Mouse (Mus musculus) hindbrain, embryonic 16.5 days (tissue): ENCODE results near the gene Fam171a2. TPM values are rescaled to one million over a fixed set of nuclear protein-coding genes. Genes with fewer than 3 reads are reported as not detected.

Source experiments
- ATAC-seq: fragments of 200-750 bp; cut with Nextera tagmentation; 2 replicates; pipeline ENCODE4 v1.8.0; 2017; ENCODE audit warnings: moderate TSS enrichment, moderate library complexity
- H3K27ac ChIP-seq: fragments of 300-500 bp; sonication (generic); 2 replicates; pipeline ENCODE4 v1.5.1; 2014; ENCODE audit warnings: low read depth, mild to moderate bottlenecking, control low read depth, low read length, moderate library complexity
- H3K27me3 ChIP-seq: fragments of 300-500 bp; sonication (generic); replicated peaks from 2 replicates; pipeline ENCODE4 v1.6.1; 2014; ENCODE audit warnings: low read length; ENCODE audit not compliant: control insufficient read depth, insufficient read depth
- H3K36me3 ChIP-seq: fragments of 300-500 bp; sonication (generic); 2 replicates; pipeline ENCODE4 v1.6.1; 2014; ENCODE audit warnings: mild to moderate bottlenecking, low read length, moderate library complexity, mixed read lengths; ENCODE audit not compliant: control insufficient read depth, insufficient read depth
- H3K4me1 ChIP-seq: fragments of 300-500 bp; sonication (generic); 2 replicates; pipeline ENCODE4 v1.6.1; 2014; ENCODE audit warnings: low read depth, low read length; ENCODE audit not compliant: control insufficient read depth, insufficient read depth
- H3K4me2 ChIP-seq: fragments of 300-500 bp; sonication (generic); 2 replicates; pipeline ENCODE4 v1.6.1; 2014; ENCODE audit warnings: mild to moderate bottlenecking, low read length, control low read depth, moderate library complexity
- H3K4me3 ChIP-seq: fragments of 300-500 bp; sonication (generic); 2 replicates; pipeline ENCODE4 v1.5.1; 2014; ENCODE audit warnings: mild to moderate bottlenecking, low read length, control low read depth, moderate library complexity
- H3K9ac ChIP-seq: fragments of 300-500 bp; sonication (generic); 2 replicates; pipeline ENCODE4 v1.6.1; 2014; ENCODE audit warnings: low read depth, mild to moderate bottlenecking, control low read depth, low read length, moderate library complexity
- H3K9me3 ChIP-seq: fragments of 300-500 bp; sonication (generic); 2 replicates; pipeline ENCODE4 v1.6.1; 2014; ENCODE audit warnings: mild to moderate bottlenecking, low read length, moderate library complexity; ENCODE audit not compliant: control insufficient read depth
- WGBS: fragments of 180-500 bp; shearing (Covaris S2); extraction: QIAGEN DNeasy Blood & Tissue Kit; methylation state at CpG from one replicate; pipeline ENCODE4 v1.1.7; 2014; 5-methylcytosine and 5-hydroxymethylcytosine counted together
- polyA plus RNA-seq: library from polyadenylated mRNA; unstranded; fragments of >200 nt; fragmentation: Nextera tagmentation; extraction: Ambion mirVana; gene quantifications from 2 replicates; pipeline ENCODE4 v1.2.1, GENCODE M21; 2015

Gene Fam171a2
- polyA plus RNA-seq, 1 experiment from 2014 or later = 17.8 TPM

DNA sequence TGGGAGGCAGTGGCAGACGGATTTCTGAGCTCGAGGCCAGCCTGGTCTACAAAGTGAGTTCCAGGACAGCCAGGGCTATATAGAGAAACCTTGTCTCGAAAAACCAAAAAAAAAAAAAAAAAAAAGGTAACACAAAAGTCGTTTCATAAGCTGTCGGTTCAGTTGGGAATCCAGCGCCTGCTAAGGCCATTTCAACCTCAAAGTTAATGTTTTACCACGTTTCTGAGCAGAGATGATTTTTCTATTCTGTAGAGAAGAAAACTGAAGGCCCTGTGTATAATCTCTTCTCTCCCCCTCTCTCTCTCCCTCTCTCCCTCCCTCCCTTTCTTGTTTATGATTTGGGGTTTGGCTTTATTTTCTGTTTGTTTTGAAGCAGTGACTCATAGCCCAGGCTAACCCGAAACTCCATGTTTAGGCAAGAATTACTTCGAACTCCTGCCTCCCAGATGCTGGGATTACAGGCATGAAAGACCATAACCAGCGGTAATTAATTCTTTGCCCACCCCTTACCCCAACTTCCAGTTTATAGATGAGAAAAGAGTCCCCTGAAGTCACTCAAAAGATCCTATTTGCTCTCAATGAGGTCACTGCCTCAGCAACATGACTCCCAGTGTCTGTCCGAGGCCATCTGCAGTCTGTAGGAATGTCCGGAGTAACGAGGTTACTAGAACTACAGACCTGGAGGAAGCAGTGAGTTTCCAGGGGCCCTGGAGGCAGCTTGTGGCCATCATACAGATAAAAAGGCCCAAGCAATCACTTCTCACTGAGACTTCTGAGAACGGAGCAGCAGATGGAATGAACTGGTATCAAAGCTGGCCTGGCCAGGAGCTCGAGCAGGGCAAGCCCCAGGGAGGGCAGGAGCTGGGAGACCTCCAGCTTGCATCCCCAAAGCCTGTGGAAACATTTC lies 38.3 kb downstream of the Fam171a2 start:
- no peak for ATAC-seq
- Histone ChIP-seq H3K27ac (peak overlapping the region; percentile 13; the same call in 1 of the 2 replicates), H3K4me3 (peak overlapping the region; percentile 90), H3K9me3 (no peaks in the 10 kb centered on the region), H3K27me3 (no peaks in the 10 kb centered on the region), H3K36me3 (peaks cover 3% of the 10 kb centered on the region; the same call in 1 of the 2 replicates), H3K4me2 (peak overlapping the region; percentile 77), H3K9ac (no peak overlapping the region), H3K4me1 (peaks cover 22% of the 10 kb centered on the region)
- 44% methylated on average over 15 of the region's 15 CpGs for WGBS

DNA sequence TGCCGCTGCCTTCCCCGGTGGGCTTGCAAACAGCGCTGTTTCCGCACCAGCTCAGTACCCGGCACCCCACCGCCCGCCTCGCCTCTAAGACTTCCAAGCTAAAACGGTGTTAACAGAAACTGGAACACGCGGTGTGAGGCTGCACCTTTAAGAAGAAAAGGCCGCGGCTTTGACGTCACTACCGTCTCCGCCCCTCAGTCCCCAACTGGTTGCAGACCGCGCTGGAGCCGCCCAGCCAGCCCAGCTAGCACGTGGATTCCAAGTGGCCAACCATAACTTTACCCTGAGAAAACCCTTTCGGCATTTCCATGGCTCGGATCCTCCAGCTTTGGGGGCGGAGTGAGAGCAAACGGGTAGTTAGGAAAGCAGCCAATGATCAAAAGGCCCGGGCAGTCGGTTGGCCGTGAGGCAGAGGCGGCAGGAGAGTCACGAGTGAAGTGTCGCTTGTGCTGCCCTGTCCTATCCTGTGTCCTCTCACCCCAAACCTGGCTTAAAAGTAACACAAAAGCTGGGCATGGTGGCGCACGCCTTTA lies 39.1 kb downstream of the Fam171a2 start:
- H3K9ac ChIP-seq = no peak overlapping the region
- peak overlapping the region; percentile 90 for H3K27ac ChIP-seq
- H3K9me3 ChIP-seq = no peaks in the 10 kb centered on the region
- H3K36me3 ChIP-seq = peaks cover 9% of the 10 kb centered on the region
- peak overlapping the region; percentile 90 for H3K4me3 ChIP-seq
- H3K27me3 ChIP-seq = no peaks in the 10 kb centered on the region
- peak overlapping the region; percentile 77 for H3K4me2 ChIP-seq
- WGBS = under 1% methylated on average over 32 of the region's 32 CpGs
- H3K4me1 ChIP-seq = peaks cover 22% of the 10 kb centered on the region
- ATAC-seq = peak; percentile 95

DNA sequence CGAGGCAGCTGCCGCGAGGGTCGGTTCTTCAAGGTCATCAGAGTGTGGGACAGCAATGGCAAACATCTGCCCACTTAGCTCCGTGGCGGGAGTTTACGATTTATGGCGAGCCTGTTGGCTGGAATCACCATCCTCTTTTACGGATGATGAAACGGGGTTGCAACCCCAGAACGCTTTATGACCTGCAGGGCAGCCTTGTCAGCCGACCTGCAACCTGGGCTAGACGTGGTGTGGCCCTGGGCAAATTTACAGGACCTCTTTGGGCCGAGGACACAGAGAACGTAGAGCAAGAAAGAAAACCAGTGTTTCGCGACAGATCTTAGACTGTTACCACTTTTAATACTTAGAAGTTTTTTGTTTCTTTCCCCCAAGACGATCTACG lies 39.7 kb downstream of the Fam171a2 start, which contains the start of gene Slc25a39:
TSS of gene Slc25a39 (minus strand) at position 113 of the 382 bp plus-strand sequence.
- Histone ChIP-seq H3K27me3 (no peaks in the 10 kb centered on the region), H3K27ac (peak within 1 kb of the TSS; percentile 90), H3K4me2 (peak within 1 kb of the TSS; percentile 77), H3K9ac (peak within 1 kb of the TSS; percentile 96), H3K4me1 (peaks cover 22% of the 10 kb centered on the region), H3K9me3 (no peaks in the 10 kb centered on the region), H3K4me3 (peak within 1 kb of the TSS; percentile 90), H3K36me3 (peaks cover 15% of the 10 kb centered on the region)
- WGBS = under 1% methylated on average over 19 of the region's 19 CpGs
- no peak for ATAC-seq

DNA sequence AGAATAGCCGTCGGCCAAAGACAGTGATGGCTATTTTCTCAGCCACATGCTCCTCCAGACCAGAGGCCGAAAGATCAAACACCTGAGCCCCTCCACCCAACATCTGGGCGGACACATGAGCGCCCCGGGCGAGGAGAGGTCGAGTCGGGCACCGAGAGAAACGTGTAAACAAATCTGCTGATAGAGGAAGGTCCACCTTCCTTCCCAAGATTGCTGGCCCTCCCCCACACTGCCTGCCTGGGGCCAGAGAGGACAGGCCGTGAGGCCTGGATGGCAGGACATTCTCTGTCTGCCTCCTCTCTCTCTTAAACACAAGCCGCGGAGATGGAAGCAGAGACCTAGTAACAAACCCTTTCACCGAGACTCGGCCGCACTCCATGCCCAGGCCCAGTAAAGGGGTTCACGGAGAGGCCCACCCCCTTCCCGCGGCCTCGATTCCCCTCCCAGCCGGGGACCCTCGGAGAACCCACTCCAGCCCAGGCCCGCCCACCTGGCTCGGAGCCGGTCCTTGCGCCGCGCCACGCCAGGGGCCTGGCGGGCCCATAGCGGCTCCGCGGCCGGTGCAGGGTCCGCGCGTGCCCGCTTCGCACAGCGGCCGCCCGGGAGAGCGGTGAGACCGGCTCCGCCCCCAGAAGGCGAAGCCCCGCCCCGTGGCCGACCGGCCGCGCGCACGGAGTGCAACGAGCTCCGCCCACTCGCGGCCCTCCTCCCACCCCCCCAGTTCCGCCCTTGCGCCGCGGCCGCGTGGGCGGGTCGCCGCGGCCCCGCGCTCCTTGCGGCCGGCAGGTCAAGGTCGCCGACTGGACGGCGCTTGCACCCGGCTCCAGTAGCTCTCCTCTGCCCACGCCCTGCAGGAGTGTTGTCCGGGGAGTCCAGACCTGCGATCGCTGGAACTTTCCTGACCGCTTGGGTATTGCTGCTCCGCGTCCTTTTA lies 40.3 kb downstream of the Fam171a2 start:
- 0% methylated on average over 52 of the region's 85 CpGs for WGBS
- Histone ChIP-seq H3K4me1 (peaks cover 22% of the 10 kb centered on the region), H3K4me2 (peak overlapping the region; percentile 77), H3K27me3 (no peaks in the 10 kb centered on the region), H3K27ac (peak overlapping the region; percentile 90), H3K9ac (peak overlapping the region; percentile 96), H3K36me3 (peaks cover 21% of the 10 kb centered on the region), H3K9me3 (no peaks in the 10 kb centered on the region), H3K4me3 (peak overlapping the region; percentile 90)
- ATAC-seq = peak; percentile 83

DNA sequence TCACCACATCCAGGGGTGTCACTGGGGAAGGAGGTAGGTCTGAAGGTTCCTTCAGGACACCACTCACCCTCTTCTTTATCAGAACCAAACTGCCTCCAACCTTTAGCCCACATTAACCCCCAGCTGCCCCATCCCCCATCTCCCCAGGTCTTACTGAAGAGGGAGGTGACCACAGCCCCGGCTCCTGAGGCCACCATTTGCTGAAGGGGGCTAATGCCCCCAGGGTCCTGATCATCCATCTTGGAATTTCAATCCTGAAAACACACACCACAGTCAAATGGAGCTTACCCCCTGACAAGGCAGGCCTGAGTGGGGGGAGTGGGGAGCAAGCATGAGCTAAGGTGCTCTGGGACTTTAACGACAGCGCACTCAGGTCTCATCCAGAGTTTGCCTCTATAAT lies 41.1 kb downstream of the Fam171a2 start:
- H3K4me3 ChIP-seq = peak overlapping the region; percentile 90
- 2% methylated on average over 3 of the region's 3 CpGs for WGBS

DNA sequence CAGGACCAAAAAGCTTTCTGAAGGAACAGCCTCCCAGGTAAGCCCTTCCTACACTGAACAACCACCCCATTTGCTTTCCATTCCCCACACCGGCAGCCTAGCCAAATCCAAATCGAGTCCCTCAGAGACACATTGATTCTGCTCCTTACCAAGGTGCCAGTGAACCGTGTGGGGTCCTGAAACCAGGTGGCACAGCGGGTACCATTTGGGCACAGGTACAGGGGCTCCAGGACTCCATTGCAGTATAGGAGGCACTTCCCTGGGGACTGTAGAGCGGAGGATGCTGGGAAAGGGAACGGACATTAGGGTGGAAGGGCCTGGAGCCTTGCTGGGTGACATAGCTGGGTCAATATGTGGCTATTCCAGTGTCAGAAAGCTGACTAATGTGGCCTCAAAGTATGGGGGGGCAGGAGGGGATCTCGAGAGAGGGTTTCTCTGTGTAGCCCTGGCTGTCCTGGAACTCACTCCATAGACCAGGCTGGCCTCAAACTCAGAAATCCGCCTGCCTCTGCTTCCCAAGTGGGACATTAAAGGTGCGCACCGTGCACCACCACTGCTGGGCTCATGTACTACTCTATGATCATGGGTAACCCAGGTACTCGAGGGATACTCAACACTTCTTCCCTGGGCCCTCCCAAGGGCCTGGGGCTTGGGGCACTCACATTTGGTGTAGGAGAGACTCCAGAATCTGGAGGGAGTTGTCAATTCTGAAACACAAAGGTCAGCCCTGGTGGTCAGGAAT lies 41.8 kb downstream of the Fam171a2 start:
- 87% methylated on average over 11 of the region's 11 CpGs for WGBS
- Histone ChIP-seq H3K4me3 (no peak overlapping the region; the same call in 1 of the 2 replicates), H3K27ac (no peak overlapping the region), H3K27me3 (no peaks in the 10 kb centered on the region), H3K36me3 (peaks cover 29% of the 10 kb centered on the region), H3K9ac (peak overlapping the region; percentile 96), H3K9me3 (no peaks in the 10 kb centered on the region), H3K4me1 (peaks cover 22% of the 10 kb centered on the region), H3K4me2 (peak overlapping the region; percentile 77)
- no peak for ATAC-seq

More for the DNA sequence above, 41.1 kb downstream of the Fam171a2 start:
- peak overlapping the region; percentile 96 for H3K9ac ChIP-seq
- no peaks in the 10 kb centered on the region for H3K27me3 ChIP-seq
- peaks cover 22% of the 10 kb centered on the region for H3K4me1 ChIP-seq
- peak overlapping the region; percentile 77 for H3K4me2 ChIP-seq
- peak overlapping the region; percentile 90 for H3K27ac ChIP-seq
- H3K9me3 ChIP-seq = no peaks in the 10 kb centered on the region
- H3K36me3 ChIP-seq = peaks cover 29% of the 10 kb centered on the region
- no peak for ATAC-seq

DNA sequence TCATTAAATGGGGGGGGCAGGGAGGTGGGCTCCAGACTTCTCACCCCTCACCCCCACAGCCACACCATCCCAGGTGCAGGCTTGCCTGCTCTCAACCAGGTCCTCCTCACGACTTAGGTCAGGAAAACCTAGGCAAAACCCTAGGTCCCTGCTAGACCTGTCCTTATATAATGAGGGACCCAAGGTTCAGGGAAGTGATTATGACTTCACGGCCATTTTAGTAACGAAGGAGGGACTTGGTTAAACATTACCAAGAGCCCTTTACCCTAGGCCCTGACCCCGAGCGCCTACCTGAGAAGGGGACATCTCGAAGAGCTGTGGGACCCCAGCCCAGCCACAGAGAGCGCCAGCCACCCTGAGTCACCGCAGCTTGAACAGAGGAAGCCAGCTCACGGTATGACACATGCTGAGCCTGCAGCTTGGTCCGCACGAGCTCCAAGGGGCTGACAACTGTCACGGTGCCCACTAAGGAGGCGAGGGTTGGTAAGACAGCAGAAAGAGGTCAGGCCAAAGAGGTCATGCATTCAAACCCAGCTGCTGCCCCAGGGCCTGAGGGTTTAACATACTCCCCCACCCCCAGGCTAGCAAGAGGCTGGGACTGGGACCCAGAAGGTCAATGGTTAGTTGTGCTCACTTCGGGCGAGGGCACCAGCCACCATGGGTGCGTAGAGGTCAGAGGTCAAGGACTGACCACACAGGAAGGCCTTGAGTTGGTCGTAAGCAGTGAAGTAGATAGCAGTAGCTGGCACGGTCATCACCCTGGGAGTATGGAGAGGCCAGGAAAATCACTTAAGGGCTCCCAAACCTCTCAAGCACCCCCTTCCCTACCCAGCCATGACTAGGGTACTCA lies 43.1 kb downstream of the Fam171a2 start:
- H3K4me1 ChIP-seq = peaks cover 26% of the 10 kb centered on the region
- H3K4me2 ChIP-seq = no peak overlapping the region
- H3K27ac ChIP-seq = no peak overlapping the region
- no peak overlapping the region for H3K4me3 ChIP-seq
- no peak overlapping the region for H3K9ac ChIP-seq
- 75% methylated on average over 18 of the region's 18 CpGs for WGBS
- ATAC-seq = no peak
- no peaks in the 10 kb centered on the region for H3K27me3 ChIP-seq
- H3K36me3 ChIP-seq = peaks cover 36% of the 10 kb centered on the region
- no peaks in the 10 kb centered on the region for H3K9me3 ChIP-seq

DNA sequence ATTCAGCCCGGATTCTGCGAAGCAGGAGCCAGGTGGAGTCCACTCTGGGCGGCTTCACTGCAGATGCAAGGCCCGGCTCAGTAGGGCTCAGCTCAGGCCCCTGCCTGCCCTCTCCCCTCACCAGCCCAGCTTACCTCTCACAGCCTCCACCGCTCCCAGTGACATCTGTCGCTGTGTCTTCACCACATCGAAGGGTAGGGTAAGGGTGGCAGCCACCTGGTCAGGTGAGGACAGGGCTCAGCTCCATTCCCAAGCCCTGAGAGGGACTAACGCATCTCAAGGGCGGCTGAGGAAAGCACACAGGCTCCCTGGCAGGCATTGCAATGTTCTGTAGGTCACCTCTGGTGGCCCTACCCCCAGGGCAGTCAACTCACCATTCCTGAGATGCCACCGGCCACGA lies 43.8 kb downstream of the Fam171a2 start:
- Histone ChIP-seq H3K4me1 (peaks cover 24% of the 10 kb centered on the region), H3K36me3 (peaks cover 39% of the 10 kb centered on the region), H3K4me2 (no peak overlapping the region), H3K27me3 (no peaks in the 10 kb centered on the region), H3K4me3 (no peak overlapping the region), H3K9ac (no peak overlapping the region), H3K9me3 (no peaks in the 10 kb centered on the region), H3K27ac (no peak overlapping the region)
- no peak for ATAC-seq
- WGBS = 95% methylated on average over 11 of the region's 11 CpGs
